Mouse (Mus musculus) layer of hippocampus, adult 11-12 months (tissue): Measurements from ENCODE around the gene Gm9602.
"Not testable (repeated sequence)": the region's sequence is repeated elsewhere in the genome, so short reads cannot be mapped to it uniquely, and the experiment has no call there.

ENCODE experiments used
- DNase-seq: peaks from one replicate; pipeline ENCODE4 v3.0.0; 2022; ENCODE audit warnings: low spot score

Gm9602 gene

DNA sequence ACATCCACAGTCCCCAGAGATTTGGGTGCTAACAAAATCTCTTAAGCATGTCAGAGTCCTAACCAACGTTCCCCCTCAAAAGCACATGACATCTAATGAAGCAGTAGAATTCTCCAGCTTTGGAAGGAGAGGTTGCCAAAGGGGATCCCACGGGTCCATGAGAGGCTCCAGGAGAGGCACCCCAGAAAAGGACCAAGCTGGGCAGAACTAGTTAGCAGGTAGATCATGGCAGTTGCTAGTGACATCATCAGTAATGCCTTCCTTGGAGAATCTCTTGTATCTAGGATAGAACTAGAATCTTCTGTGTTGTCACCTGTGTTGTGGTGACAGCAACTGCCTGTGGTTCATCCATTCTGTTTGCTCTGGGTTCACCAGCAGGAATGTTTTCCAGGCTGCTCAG is at the start of gene Gm9602:
Gene Gm9602 (plus strand): TSS at position 301 of the 400 bp plus-strand sequence.
- DNase-seq: not testable (repeated sequence)

DNA sequence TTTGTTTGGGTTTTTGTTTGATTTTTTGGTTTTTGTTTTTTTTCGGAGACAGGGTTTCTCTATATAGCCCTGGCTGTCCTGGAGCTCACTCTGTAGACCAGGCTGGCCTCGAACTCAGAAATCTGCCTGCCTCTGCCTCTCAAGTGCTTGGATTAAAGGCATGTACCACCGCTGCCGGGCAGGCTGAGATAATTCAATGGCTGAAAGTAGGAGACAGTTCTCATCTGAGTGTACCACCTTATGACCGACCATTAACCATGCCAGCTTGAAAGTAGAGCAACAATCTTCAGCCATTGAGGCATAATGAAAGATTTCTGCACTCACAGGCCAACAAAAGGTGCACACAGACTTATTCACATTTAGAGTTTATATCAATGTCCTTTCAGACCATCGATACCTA is 30.3 kb downstream of the Gm9602 start:
- DNase-seq: not testable (repeated sequence)

DNA sequence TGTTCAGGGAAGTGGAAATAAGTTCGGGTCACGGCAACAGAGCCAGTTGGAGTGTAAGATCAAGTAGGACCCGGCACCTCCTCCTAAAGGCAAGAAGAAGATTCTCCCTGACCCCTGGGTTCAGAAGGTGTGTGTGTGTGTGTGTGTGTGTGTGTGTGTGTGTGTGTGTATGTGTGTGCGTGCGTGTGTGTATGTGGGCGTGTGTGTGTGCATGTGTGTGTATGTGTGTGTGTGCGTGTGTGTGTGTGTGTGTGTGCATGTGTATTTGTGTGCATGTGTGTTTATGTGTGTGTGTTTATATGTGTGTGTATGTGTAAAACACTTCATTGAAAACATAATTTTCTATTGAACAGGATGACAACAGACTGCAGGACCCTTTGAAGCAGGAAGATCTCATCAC is 45.8 kb downstream of the Gm9602 start:
- DNase-seq: not testable (repeated sequence)
